Mouse (Mus musculus): ENCODE results near the gene Nrxn3. TPM values are rescaled to one million over a fixed set of nuclear protein-coding genes. Genes with fewer than 3 reads are reported as not detected.
A peak's percentile ranks its signal among the peaks of the same experiment; 100 is the strongest.

Nrxn3 gene
- polyA plus RNA-seq, 1 experiment: 1.0 TPM

DNA sequence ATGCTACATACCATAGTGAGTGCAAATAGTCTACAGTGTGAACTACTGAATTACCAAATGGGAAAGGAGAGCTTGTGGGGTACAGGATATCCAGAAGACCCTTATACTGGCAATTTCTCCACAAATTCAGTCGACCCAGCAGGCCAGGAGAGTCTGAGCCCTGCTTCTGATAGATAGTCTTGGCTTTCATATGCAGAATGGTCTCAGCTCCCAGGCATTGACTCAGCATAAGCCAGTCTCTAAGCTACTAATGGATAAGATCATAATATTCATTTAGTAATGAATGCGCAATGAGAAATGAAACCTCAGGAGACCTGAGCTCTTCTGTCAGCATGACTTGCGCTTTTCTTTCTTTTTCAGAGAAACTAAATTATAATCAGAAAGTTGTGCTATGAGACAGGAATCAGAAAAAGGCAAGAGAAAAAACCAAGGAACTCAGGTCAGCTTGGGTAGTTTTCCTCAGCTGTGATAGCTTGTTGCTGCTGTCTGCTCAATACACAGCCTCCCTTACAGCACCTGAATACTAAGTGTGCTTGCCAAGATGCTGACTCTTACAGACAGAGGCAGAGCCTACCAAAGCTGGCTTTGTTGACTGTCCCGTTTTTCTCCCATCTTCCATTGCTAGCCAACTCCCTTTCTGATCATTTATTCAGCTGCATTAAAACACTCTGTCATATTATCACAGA lies 567.1 kb downstream of the Nrxn3 start:
- TF ChIP-seq CTCF (IDR thresholded peaks at IDR 0.05; ENCODE audit: control insufficient read depth, insufficient read depth, low read length) (no peak), POLR2A (IDR thresholded peaks at IDR 0.05; ENCODE audit: borderline replicate concordance, control insufficient read depth, low read depth, low read length) (no peak)
- H3K27ac ChIP-seq (ENCODE audit: control insufficient read depth, insufficient read depth, low read depth, low read length, poor library complexity): no peak overlapping the region
- H3K4me3 ChIP-seq (replicated peaks; ENCODE audit: control insufficient read depth, low read depth, low read length): no peak overlapping the region
- WGBS: 63% methylated on average over 4 of the region's 4 CpGs
- H3K4me1 ChIP-seq (ENCODE audit: control insufficient read depth, insufficient read depth, low read length): no peaks in the 10 kb centered on the region

DNA sequence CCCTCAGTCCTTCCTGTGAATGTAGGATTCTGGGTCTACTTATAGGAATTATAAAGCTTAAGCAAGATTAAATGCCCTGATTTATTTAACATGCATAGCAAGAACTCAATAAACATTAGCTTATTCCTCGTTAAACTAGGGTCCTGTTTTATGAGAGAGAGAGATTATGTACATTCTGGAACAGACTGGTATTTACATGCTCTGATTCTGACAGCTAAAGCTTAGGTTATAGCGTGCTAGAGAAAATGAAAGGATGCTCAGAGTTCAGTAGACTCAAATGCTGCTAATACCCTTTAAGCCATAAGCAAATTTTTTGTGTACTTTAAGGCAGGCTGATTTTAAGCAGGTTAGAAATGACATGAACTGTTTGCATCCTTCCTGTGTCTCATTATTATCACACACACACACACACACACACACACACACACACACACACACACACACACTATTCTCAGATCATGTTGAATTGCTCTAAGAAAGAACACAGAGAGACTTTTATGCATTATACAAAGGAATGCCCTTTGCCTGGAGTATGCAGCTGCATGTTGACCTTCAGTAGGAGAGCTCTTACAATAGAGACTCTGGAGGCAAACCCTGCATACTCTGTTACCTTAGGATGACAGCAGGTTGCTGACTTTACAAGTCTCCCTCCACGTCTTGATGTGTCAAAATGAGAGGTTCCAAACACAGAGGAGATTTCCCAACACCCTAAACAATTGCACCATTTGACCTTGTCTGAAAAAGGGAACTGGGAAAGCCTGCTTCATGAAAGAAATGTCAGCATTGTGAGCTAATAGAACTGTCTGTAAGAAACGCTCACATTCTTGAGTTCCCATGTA lies 568.3 kb downstream of the Nrxn3 start:
- WGBS: 40% methylated on average over 4 of the region's 4 CpGs
- TF ChIP-seq POLR2A (IDR thresholded peaks at IDR 0.05; ENCODE audit: borderline replicate concordance, control insufficient read depth, low read depth, low read length) (no peak), CTCF (IDR thresholded peaks at IDR 0.05; ENCODE audit: control insufficient read depth, insufficient read depth, low read length) (no peak)
- H3K27ac ChIP-seq (ENCODE audit: control insufficient read depth, insufficient read depth, low read depth, low read length, poor library complexity): no peak overlapping the region
- no peak overlapping the region for H3K4me3 ChIP-seq (replicated peaks; ENCODE audit: control insufficient read depth, low read depth, low read length)
- H3K4me1 ChIP-seq (ENCODE audit: control insufficient read depth, insufficient read depth, low read length): no peaks in the 10 kb centered on the region

DNA sequence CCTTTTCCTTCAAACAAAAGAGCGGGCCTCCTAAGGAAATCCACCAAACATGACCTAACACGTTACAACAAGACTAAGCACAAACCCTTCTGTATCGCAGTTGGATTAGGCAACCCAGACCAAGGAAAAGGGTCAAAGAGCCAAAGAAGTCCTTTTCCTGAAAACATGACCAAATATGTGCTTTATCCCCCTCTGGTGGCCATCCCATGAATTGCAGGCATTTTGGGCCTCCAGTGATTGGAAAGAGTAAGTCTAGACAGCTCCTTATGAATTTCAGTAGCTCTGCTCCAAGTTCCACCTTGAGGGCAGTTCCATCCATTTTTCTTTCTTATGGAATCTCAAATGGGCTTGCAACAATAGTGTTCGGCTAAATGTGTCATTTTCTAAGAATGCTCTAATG lies 579.3 kb downstream of the Nrxn3 start:
- H3K4me1 ChIP-seq (ENCODE audit: control insufficient read depth, insufficient read depth, low read length): no peaks in the 10 kb centered on the region
- H3K27ac ChIP-seq (ENCODE audit: control insufficient read depth, insufficient read depth, low read depth, low read length, poor library complexity): no peak overlapping the region
- H3K4me3 ChIP-seq (replicated peaks; ENCODE audit: control insufficient read depth, low read depth, low read length): no peak overlapping the region
- 34% methylated on average over 4 of the region's 4 CpGs for WGBS
- no peak for TF ChIP-seq CTCF (IDR thresholded peaks at IDR 0.05; ENCODE audit: control insufficient read depth, insufficient read depth, low read length)
- TF ChIP-seq POLR2A (IDR thresholded peaks at IDR 0.05; ENCODE audit: borderline replicate concordance, control insufficient read depth, low read depth, low read length): no peak

DNA sequence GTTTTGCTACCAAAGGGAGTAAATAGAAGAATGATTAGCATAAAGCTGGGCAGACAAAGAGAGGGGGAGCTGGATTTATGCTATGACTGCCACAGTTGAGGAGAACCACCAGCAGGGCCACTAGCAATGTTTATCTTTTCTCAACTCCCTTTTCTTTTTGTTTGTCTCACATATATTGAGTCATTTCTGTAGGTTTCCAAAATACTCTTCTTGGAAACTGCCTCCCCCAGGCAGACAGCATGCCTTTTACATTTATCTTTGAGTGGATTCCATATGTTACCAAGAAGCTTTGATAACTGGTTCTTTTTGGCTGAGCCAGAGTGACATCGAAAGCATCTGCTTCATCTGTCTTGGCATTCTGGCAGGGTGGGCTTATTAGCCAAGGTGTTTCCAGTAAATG lies 587.5 kb downstream of the Nrxn3 start:
- WGBS: 68% methylated on average over 1 of the region's 1 CpGs
- no peaks in the 10 kb centered on the region for H3K4me1 ChIP-seq (ENCODE audit: control insufficient read depth, insufficient read depth, low read length)
- H3K4me3 ChIP-seq (replicated peaks; ENCODE audit: control insufficient read depth, low read depth, low read length): no peak overlapping the region
- TF ChIP-seq CTCF (IDR thresholded peaks at IDR 0.05; ENCODE audit: control insufficient read depth, insufficient read depth, low read length) (no peak), POLR2A (IDR thresholded peaks at IDR 0.05; ENCODE audit: borderline replicate concordance, control insufficient read depth, low read depth, low read length) (no peak)
- H3K27ac ChIP-seq (ENCODE audit: control insufficient read depth, insufficient read depth, low read depth, low read length, poor library complexity): no peak overlapping the region

DNA sequence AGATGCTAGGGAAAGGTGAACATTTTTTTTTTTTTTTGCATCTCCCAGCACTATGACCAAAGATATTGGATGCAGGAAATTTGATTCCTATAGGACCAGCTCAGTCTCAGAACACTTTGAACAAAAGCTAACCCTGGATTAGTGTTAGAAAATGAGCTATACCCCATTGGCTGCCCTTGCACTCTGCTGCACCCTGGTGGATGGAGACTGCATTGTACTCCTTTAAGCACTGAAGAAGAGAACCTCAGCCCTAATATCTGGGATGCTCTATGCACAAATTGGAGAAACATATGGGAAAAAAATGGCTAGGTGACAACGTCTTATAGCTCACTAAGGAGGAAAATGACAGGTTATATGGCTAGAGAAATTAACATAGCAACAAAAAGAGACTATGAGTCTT lies 589.9 kb downstream of the Nrxn3 start:
- no peak overlapping the region for H3K4me3 ChIP-seq (replicated peaks; ENCODE audit: control insufficient read depth, low read depth, low read length)
- no peak for TF ChIP-seq POLR2A (IDR thresholded peaks at IDR 0.05; ENCODE audit: borderline replicate concordance, control insufficient read depth, low read depth, low read length)
- TF ChIP-seq CTCF (IDR thresholded peaks at IDR 0.05; ENCODE audit: control insufficient read depth, insufficient read depth, low read length): peak; percentile 44
- H3K4me1 ChIP-seq (ENCODE audit: control insufficient read depth, insufficient read depth, low read length): no peaks in the 10 kb centered on the region
- WGBS: 25% methylated on average over 1 of the region's 1 CpGs
- H3K27ac ChIP-seq (ENCODE audit: control insufficient read depth, insufficient read depth, low read depth, low read length, poor library complexity): no peak overlapping the region

DNA sequence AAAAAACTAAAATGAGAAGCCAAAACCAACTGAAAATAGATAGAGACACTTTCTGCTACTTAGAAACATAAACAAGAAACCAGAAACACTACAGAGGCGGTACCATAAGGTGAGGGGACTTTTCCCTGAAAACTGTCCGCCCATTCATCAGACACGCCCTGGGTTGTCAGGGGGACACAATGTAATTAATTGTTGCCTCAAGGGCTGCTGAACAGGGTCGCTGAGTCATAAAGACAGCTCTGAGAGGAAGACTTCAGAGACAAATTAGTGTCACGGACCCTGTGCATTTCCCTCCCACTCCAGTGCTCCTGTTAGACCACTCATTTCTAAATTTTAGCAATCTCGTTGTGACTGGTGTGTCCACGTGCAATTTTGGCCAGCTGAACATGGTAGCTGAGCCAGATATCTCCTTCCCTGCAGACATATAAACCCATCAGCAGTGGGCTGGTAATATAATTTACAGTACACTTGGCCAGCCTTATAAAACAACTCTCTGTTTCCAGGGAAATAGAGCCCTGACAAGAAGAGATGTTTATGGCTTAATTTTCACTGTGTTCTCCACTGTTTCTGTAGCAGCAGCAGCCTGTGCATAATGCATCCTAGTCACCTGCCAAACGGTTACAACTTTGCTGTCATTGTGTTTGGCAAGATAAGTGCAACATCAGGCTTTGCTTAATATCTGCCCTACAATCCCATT lies 603.3 kb downstream of the Nrxn3 start:
- H3K4me3 ChIP-seq (replicated peaks; ENCODE audit: control insufficient read depth, low read depth, low read length): no peak overlapping the region
- TF ChIP-seq POLR2A (IDR thresholded peaks at IDR 0.05; ENCODE audit: borderline replicate concordance, control insufficient read depth, low read depth, low read length) (no peak), CTCF (IDR thresholded peaks at IDR 0.05; ENCODE audit: control insufficient read depth, insufficient read depth, low read length) (no peak)
- no peak overlapping the region for H3K27ac ChIP-seq (ENCODE audit: control insufficient read depth, insufficient read depth, low read depth, low read length, poor library complexity)
- WGBS: 68% methylated on average over 8 of the region's 8 CpGs
- no peaks in the 10 kb centered on the region for H3K4me1 ChIP-seq (ENCODE audit: control insufficient read depth, insufficient read depth, low read length)

DNA sequence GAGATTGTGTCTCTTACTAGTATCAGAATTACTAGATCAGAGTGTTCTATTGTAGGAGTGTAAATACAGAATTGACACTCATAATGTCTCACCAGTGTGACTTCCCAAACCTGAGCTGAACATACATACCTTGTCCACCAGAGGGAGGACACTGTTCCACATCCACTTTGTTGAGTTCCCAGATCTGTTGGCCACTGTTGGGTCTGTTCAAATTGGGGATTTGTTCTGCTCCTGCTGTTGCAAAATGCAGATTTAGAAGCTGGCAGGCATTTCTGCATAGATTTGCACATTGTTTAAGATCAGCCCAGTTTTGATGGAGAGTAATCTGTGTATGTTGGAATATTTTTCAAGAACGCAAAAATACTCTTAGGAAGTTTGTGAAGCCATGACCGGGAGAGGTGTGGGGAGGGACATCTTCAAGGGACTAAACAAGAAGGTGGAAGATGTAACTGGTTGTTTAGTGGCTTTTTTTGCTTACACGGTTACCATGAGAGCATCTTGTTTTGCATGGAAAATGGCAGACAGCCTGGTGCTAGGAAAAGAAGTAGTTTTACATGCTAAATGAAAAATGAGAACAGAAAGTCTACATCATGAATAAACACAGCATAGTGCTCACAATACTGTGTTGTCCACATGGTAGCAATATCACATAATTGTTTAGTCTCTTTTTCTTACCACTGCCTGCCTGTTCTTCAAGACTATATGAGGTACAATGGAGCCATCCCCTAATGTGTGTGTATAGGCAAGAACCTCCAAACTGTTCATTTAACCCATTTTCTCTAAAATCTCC lies 609.0 kb downstream of the Nrxn3 start:
- no peaks in the 10 kb centered on the region for H3K4me1 ChIP-seq (ENCODE audit: control insufficient read depth, insufficient read depth, low read length)
- 74% methylated on average over 3 of the region's 3 CpGs for WGBS
- TF ChIP-seq CTCF (IDR thresholded peaks at IDR 0.05; ENCODE audit: control insufficient read depth, insufficient read depth, low read length): no peak
- TF ChIP-seq POLR2A (IDR thresholded peaks at IDR 0.05; ENCODE audit: borderline replicate concordance, control insufficient read depth, low read depth, low read length): no peak

More for the DNA sequence above, 609.0 kb downstream of the Nrxn3 start:
- H3K4me3 ChIP-seq (replicated peaks; ENCODE audit: control insufficient read depth, low read depth, low read length): no peak overlapping the region
- H3K27ac ChIP-seq (ENCODE audit: control insufficient read depth, insufficient read depth, low read depth, low read length, poor library complexity): no peak overlapping the region
